Mouse (Mus musculus) heart, embryonic 15.5 days (tissue): ENCODE results near the gene Nkx2-1. TPM values are rescaled to one million over a fixed set of nuclear protein-coding genes. Genes with fewer than 3 reads are reported as not detected.

Experiments used
- ATAC-seq: fragments of 200-750 bp; cut with Nextera tagmentation; replicated peaks from 2 replicates; pipeline ENCODE4 v1.8.0; 2017; ENCODE audit warnings: low read depth, moderate TSS enrichment; ENCODE audit not compliant: insufficient number of reproducible peaks, insufficient read depth, low FRiP score
- H3K27ac ChIP-seq: fragments of 300-500 bp; sonication (generic); 2 replicates; pipeline ENCODE4 v1.5.1; 2015; ENCODE audit warnings: mild to moderate bottlenecking, inconsistent platforms
- H3K27me3 ChIP-seq: fragments of 300-500 bp; sonication (generic); 2 replicates; pipeline ENCODE4 v1.6.1; 2015; ENCODE audit warnings: inconsistent platforms
- H3K36me3 ChIP-seq: fragments of 300-500 bp; sonication (generic); 2 replicates; pipeline ENCODE4 v1.6.1; 2015; ENCODE audit warnings: mild to moderate bottlenecking, inconsistent platforms
- H3K4me1 ChIP-seq: fragments of 300-500 bp; sonication (generic); replicated peaks from 2 replicates; pipeline ENCODE4 v1.6.1; 2015; ENCODE audit warnings: inconsistent platforms
- H3K4me2 ChIP-seq: fragments of 300-500 bp; sonication (generic); 2 replicates; pipeline ENCODE4 v1.6.1; 2015; ENCODE audit warnings: inconsistent platforms, mild to moderate bottlenecking, moderate library complexity
- H3K4me3 ChIP-seq: fragments of 300-500 bp; sonication (generic); 2 replicates; pipeline ENCODE4 v1.5.1; 2015; ENCODE audit warnings: mild to moderate bottlenecking, inconsistent platforms
- H3K9ac ChIP-seq: fragments of 300-500 bp; sonication (generic); 2 replicates; pipeline ENCODE4 v1.6.1; 2015; ENCODE audit warnings: mild to moderate bottlenecking, inconsistent platforms
- H3K9me3 ChIP-seq: fragments of 300-500 bp; sonication (generic); replicated peaks from 2 replicates; pipeline ENCODE4 v1.6.1; 2016; ENCODE audit warnings: inconsistent platforms
- WGBS: fragments of 180-500 bp; shearing (Covaris S2); methylation state at CpG from one replicate; pipeline ENCODE4 v1.1.7; 2015; ENCODE audit warnings: mixed read lengths; 5-methylcytosine and 5-hydroxymethylcytosine counted together
- polyA plus RNA-seq: library from polyadenylated mRNA; unstranded; fragments of >200 nt; fragmentation: Nextera tagmentation; extraction: Ambion mirVana; gene quantifications from 2 replicates; pipeline ENCODE4 v1.2.1, GENCODE M21; 2015

Gene Nkx2-1
- 2.1 and 6.4 TPM in 2 replicates for polyA plus RNA-seq

DNA sequence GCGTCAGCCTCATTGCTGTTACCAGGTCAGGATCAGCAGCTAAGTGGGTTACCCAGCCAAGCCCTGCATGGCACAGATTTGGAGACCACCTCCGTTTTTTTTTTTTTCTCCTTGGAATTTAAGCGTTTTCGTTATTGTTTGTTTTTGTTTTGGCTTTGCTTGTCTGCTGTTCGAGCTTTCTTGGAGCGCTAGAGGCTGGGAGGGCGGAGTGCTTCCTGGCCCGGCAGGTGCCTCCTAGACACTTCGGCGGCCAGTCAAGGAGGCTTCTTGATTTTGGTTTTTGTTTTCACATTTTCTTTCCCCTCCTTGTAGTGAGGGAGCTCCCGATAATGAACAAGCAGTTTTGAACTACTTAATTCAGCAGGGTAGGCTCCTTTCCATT is at the start of gene Nkx2-1:
Nkx2-1 (minus strand) TSS at position 25 of the 382 bp plus-strand sequence.
- Histone ChIP-seq H3K4me2 (peak within 1 kb of the TSS; percentile 38), H3K27me3 (peaks cover 97% of the 10 kb centered on the region), H3K4me1 (peaks cover 25% of the 10 kb centered on the region), H3K9ac (no peak within 1 kb of the TSS), H3K4me3 (peak within 1 kb of the TSS; percentile 46), H3K9me3 (no peaks in the 10 kb centered on the region), H3K36me3 (no peaks in the 10 kb centered on the region), H3K27ac (peak within 1 kb of the TSS; percentile 16; the same call in 1 of the 2 replicates)
- ATAC-seq, result no peak
- 3% methylated on average over 11 of the region's 11 CpGs for WGBS

DNA sequence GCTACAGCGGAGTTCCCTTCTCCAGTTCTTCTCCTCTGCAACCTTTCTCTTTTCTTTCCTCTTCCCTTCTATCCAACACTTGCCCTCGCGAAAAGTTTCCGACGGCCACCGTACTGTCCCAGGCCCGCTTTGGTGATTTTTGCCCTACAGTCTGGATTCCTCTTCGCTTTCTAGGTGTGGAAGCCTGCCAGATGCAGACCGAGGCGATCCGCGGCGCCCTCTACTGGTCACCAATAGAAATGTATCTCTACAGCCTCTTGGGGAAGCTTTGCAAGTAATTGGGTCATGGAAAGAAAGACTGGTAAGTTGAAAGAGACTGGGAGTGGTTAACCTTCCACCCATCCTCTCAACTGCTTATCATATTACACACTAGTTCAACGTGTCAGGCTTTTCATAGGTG is 4.4 kb upstream of the Nkx2-1 start:
- H3K4me3 ChIP-seq, result 0 out of 2 replicates have a peak overlapping the region, but pooled peaks have one; percentile 12
- no peak overlapping the region for H3K9ac ChIP-seq
- H3K27ac ChIP-seq, result no peak overlapping the region
- H3K36me3 ChIP-seq, result no peaks in the 10 kb centered on the region
- no peak for ATAC-seq
- peaks cover 4% of the 10 kb centered on the region for H3K4me1 ChIP-seq
- H3K27me3 ChIP-seq, result peaks cover 79% of the 10 kb centered on the region
- no peaks in the 10 kb centered on the region for H3K9me3 ChIP-seq
- 3% methylated on average over 14 of the region's 14 CpGs for WGBS
- H3K4me2 ChIP-seq, result peak overlapping the region; percentile 46

DNA sequence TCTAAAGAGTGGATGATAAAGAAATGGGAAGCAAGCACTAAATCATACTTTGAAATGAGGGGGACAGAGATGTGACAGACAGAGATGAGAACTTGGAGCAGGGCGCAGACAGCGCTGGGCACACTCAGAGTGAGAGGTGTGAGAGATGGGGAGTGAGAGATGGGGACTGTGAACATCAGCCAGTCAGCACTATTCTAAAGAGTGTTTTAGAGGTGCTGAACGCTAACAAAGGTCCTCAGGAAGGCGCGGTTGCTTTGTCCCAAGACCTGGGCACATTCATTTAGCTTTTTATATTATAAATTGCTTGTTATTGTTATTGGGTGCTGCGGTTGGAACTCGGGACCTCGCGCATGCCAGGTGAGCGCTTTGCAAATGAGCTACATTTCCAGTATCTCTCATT is 3.9 kb upstream of the Nkx2-1 start:
- H3K4me1 ChIP-seq, result peaks cover 9% of the 10 kb centered on the region
- no peaks in the 10 kb centered on the region for H3K36me3 ChIP-seq
- no peak overlapping the region for H3K9ac ChIP-seq
- no peak overlapping the region for H3K27ac ChIP-seq
- peak overlapping the region; percentile 46 for H3K4me2 ChIP-seq
- H3K9me3 ChIP-seq, result no peaks in the 10 kb centered on the region
- 3% methylated on average over 10 of the region's 10 CpGs for WGBS
- peaks cover 84% of the 10 kb centered on the region for H3K27me3 ChIP-seq
- no peak for ATAC-seq
- 0 out of 2 replicates have a peak overlapping the region, but pooled peaks have one; percentile 12 for H3K4me3 ChIP-seq

DNA sequence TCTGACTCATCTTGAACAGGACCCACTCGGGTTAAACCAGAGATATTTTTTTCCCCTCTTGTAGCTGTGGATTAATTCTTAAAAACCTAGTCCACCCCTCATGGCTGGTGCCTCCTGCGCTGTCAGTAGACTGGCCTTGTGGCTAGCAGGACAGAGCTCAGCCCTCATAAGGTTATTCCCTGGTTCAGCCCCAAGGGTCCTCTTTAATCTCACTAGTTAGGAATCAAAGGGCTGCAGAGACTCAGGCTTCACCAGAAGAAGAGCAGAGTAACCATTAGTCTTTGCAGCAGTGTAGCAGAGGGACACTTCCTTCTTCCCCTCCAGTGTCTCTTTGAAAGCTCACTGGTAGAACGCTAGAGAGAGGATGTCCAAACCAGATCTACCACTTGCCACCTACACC is 1.9 kb upstream of the Nkx2-1 start:
- ATAC-seq, result no peak
- no peak overlapping the region for H3K9ac ChIP-seq
- 2% methylated on average over 3 of the region's 3 CpGs for WGBS
- H3K27ac ChIP-seq, result no peak overlapping the region
- no peaks in the 10 kb centered on the region for H3K36me3 ChIP-seq
- peaks cover 97% of the 10 kb centered on the region for H3K27me3 ChIP-seq
- H3K4me3 ChIP-seq, result no peak overlapping the region
- no peak overlapping the region for H3K4me2 ChIP-seq
- H3K9me3 ChIP-seq, result no peaks in the 10 kb centered on the region
- peaks cover 20% of the 10 kb centered on the region for H3K4me1 ChIP-seq

DNA sequence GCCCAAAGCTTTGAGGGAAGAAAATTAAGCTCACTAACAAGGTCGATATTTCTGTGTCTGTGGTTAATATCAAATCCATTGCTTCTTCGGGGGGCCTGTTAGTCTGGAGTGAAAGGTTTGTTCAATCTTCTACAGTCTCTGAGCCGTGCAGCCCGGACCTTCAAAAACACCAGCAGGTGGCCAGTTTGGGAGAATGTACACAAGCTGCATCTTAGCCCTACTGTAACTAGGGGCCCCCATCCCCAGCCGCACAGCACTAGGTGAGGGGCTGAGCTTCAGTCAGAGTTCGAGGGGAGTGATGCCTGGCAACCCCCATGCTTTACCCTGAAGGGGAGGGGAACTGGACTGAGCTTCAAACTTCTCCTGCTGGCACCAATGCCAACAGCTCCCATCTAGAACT is 1.2 kb upstream of the Nkx2-1 start:
- 2% methylated on average over 6 of the region's 6 CpGs for WGBS
- no peak for ATAC-seq
- Histone ChIP-seq H3K9ac (no peak overlapping the region), H3K27ac (no peak overlapping the region), H3K4me3 (no peak overlapping the region), H3K4me1 (peaks cover 23% of the 10 kb centered on the region), H3K4me2 (no peak overlapping the region), H3K36me3 (no peaks in the 10 kb centered on the region), H3K27me3 (peaks cover 98% of the 10 kb centered on the region), H3K9me3 (no peaks in the 10 kb centered on the region)

DNA sequence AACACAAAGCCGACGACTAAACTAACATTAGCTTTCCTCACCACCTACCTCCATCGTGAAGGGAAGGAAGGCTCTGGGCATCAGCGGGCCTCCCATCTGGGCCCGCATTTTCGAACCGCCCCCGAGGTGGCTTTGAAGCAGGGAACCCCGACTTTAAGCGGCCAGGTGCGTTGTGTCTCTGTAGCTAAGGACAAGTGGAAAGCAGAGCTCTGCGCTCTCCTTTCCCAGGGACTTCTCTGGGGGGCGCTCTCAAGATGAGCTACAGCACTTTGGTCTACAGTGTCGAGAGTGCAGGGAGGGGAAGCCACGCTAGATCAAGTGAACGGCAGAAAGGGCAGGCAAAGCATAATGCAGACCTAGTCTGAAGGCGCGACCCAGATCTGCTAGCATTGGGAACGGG is 634 bp upstream of the Nkx2-1 start:
- no peak overlapping the region for H3K4me3 ChIP-seq
- H3K27ac ChIP-seq, result no peak overlapping the region
- H3K27me3 ChIP-seq, result peaks cover 97% of the 10 kb centered on the region
- no peak for ATAC-seq
- H3K9ac ChIP-seq, result no peak overlapping the region
- WGBS, result 1% methylated on average over 19 of the region's 19 CpGs
- no peaks in the 10 kb centered on the region for H3K9me3 ChIP-seq
- H3K36me3 ChIP-seq, result no peaks in the 10 kb centered on the region
- peaks cover 25% of the 10 kb centered on the region for H3K4me1 ChIP-seq
- no peak overlapping the region for H3K4me2 ChIP-seq

DNA sequence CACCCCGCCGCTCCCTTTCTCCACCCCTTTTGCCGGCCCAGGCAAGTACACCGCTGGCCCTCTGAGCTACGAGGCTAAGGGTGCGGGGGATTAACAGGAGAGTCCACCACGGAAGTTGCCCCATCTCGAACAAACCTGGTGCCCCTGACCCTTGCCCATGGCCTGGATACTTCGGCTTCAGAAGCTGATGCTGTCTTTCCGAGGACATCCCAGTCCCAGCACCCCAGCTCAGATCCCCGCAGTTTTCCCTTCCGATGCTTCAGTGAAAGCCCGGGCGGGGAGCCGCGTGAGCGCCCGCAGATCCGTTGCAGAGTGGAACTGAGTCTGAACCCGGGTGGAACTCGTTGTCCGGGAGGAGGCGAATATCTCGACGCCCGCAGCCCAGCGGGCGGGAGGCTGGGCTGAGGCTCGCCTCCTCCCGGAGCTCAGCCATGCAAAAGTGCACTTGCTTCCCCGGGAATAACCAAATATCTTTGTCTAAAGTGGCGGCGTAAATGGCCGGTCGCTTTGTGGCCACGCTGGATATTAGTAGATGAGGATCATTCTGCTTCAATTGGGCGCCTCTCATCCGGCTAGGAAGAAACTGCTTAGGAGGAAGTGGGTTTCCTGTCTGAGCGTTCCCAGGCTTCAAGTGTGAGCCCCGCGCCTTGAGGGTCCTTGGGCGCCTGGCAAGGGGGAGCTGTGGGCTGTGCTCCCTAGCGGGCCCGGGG is 379 bp downstream of the Nkx2-1 start:
- WGBS, result 2% methylated on average over 44 of the region's 44 CpGs
- no peak for ATAC-seq
- H3K27ac ChIP-seq, result no peak overlapping the region

DNA sequence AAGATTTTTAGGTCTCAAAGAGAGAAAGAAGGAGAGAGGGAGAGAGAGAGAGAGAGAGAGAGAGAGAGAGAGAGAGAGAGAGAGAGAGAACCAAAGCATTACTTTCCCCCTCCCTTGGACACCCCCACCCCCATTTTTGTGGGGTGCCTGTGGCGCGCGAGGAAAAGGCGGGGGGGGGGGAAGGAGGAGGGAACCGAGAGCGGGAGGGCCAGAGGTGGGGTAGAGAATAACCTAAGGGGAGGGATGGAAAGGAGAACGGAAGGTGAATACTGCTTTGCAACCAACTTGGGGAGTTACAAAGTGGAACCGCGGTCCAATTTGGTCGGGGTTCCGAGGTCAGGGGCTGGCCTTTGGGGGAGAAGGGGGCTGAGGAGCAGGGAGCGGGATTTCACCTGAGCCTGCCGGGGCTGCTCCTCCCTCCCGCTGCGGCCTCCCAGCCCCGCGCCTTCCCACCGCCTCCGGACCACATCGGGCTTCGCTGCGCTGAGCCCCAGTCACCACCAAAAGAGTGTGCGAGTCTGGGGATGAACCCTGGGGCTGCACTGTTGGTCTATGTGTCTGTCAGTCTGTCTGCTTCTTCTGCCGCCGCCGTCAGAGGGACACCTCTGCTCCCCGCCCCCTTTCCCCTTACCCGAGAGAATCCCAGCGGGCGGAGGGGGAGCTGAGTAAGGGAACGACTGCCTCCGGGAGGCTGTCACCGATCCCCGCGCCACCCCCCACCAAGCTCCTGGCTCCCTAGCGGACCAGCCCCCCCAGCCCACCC is 1.1 kb downstream of the Nkx2-1 start:
- H3K27me3 ChIP-seq, result peaks cover 96% of the 10 kb centered on the region
- peak overlapping the region; percentile 38 for H3K4me2 ChIP-seq
- no peaks in the 10 kb centered on the region for H3K9me3 ChIP-seq
- WGBS, result under 1% methylated on average over 28 of the region's 36 CpGs
- peak overlapping the region; percentile 46 for H3K4me3 ChIP-seq
- no peaks in the 10 kb centered on the region for H3K36me3 ChIP-seq
- H3K27ac ChIP-seq, result peak overlapping the region; percentile 16; the same call in 1 of the 2 replicates
- peaks cover 25% of the 10 kb centered on the region for H3K4me1 ChIP-seq
- H3K9ac ChIP-seq, result no peak overlapping the region
- no peak for ATAC-seq

More for the DNA sequence above, 379 bp downstream of the Nkx2-1 start:
- H3K4me1 ChIP-seq, result peaks cover 25% of the 10 kb centered on the region
- H3K27me3 ChIP-seq, result peaks cover 96% of the 10 kb centered on the region
- H3K9me3 ChIP-seq, result no peaks in the 10 kb centered on the region
- peak overlapping the region; percentile 46 for H3K4me3 ChIP-seq
- no peak overlapping the region for H3K9ac ChIP-seq
- no peaks in the 10 kb centered on the region for H3K36me3 ChIP-seq
- H3K4me2 ChIP-seq, result peak overlapping the region; percentile 38

DNA sequence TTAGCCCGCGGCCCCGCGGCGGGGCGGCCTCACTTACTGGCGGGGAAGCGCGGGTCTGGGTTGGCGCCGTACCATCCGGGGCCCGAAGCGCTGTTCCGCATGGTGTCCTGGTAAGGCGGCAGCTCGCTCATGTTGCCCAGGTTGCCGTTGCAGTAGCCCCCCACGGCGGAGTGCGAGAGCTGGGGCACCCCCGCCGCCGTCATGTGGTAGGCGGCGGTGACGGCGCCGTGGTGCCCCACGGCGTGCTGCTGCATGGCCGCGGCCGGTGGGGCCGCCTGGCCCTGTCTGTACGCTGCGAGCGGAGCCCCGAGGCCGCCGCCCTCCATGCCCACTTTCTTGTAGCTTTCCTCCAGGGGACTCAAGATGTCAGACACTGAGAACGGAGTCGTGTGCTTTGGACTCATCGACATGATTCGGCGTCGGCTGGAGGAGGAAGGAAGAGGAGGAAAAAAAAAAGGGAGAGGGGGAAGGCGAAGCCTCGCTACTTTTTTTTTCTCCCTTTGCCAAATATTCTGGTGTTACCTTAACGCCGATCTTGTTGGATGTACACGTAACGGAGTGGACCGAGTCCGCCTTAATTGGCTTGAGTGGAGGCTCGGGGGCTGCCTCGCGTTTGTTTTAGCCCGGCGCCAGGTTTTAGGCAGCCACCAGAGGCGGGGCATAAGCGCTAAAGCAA is 1.9 kb downstream of the Nkx2-1 start:
- H3K4me3 ChIP-seq, result peak overlapping the region; percentile 46
- peak; percentile 38; the same call in 1 of the 2 replicates for ATAC-seq
- under 1% methylated on average over 62 of the region's 62 CpGs for WGBS
- H3K9me3 ChIP-seq, result no peaks in the 10 kb centered on the region
- no peak overlapping the region for H3K9ac ChIP-seq
- H3K27ac ChIP-seq, result no peak overlapping the region
- H3K4me2 ChIP-seq, result peak overlapping the region; percentile 69
- H3K36me3 ChIP-seq, result no peaks in the 10 kb centered on the region
- peaks cover 25% of the 10 kb centered on the region for H3K4me1 ChIP-seq
- peaks cover 96% of the 10 kb centered on the region for H3K27me3 ChIP-seq

DNA sequence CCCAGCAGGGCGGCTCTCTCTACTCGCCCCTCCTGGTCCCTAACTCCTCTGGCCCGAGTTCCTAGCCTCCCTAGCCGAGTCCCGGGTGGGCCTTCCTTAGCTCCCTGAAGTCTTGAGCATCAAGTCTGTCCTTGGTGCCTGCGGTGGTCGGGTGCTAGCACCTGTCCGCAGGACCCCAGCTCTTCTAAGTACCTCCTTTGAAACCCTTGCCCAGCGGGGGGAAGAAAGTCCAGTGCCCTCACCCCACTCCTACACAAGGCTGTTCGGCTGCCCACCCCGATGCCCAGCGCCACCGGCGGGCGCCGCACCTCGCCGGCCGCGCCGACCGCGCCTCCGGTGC is 2.4 kb downstream of the Nkx2-1 start:
- Histone ChIP-seq H3K9me3 (no peaks in the 10 kb centered on the region), H3K36me3 (no peaks in the 10 kb centered on the region), H3K27ac (no peak overlapping the region), H3K9ac (no peak overlapping the region), H3K4me3 (peak overlapping the region; percentile 46), H3K4me2 (peak overlapping the region; percentile 69), H3K4me1 (peaks cover 25% of the 10 kb centered on the region), H3K27me3 (peaks cover 96% of the 10 kb centered on the region)
- no peak; the same call in 1 of the 2 replicates for ATAC-seq
- under 1% methylated on average over 24 of the region's 24 CpGs for WGBS
